Mouse (Mus musculus) cerebellum, postnatal 10 days (tissue): ENCODE results near the gene Hist2h2be.

ENCODE experiments used
- DNase-seq, 2 experiments: peaks; one replicate each; pipeline ENCODE4 v3.0.0; 2021; ENCODE audit warnings: mixed read lengths in 2 of 2

The Hist2h2be gene

GRCm38 (mm10) chr3:96220765-96221639 is at the start of gene Hist2h2be, which contains the start of gene Hist2h2ac:
Gene Hist2h2be, plus strand, starts transcription at chr3:96221119.
Gene Hist2h2ac, minus strand, starts transcription at chr3:96220880.
- DNase-seq, result peak; percentile 84 to 85

- peak in 1 of 2 experiments; percentile 25 for DNase-seq
Measured at GRCm38 (mm10) chr3:96171583-96172196, 49.2 kb upstream of the Hist2h2be start.

- peak; percentile 92 for DNase-seq
Measured at GRCm38 (mm10) chr3:96172197-96173178, 48.4 kb upstream of the Hist2h2be start, which contains the start of gene Sf3b4. Gene Sf3b4, plus strand, starts transcription at chr3:96172332.

DNA sequence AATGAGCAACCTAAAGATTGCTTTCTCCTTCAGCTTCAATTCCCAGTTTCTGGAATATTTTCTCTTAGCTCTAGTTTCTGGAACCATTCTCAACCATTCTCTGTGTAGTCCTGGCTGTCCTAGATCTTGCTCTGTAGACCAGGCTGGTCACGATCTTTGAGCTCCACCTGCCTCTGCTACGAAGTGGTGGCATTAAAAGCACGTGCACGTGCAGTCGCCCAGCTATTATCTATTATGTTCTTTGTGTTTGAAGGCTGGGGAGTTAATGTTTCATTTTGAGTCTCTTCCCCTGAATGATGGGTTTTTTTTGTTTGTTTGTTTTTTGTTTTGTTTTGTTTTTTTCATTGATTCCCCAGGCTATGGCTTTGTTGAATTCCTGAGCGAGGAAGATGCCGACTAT is 47.7 kb upstream of the Hist2h2be start:
- no peak for DNase-seq

GRCm38 (mm10) chr3:96174042-96174441 is 46.9 kb upstream of the Hist2h2be start:
- DNase-seq, result peak in 1 of 2 experiments; percentile 18

- DNase-seq, result no peak
Measured at GRCm38 (mm10) chr3:96175251-96175650, 45.7 kb upstream of the Hist2h2be start.

DNA sequence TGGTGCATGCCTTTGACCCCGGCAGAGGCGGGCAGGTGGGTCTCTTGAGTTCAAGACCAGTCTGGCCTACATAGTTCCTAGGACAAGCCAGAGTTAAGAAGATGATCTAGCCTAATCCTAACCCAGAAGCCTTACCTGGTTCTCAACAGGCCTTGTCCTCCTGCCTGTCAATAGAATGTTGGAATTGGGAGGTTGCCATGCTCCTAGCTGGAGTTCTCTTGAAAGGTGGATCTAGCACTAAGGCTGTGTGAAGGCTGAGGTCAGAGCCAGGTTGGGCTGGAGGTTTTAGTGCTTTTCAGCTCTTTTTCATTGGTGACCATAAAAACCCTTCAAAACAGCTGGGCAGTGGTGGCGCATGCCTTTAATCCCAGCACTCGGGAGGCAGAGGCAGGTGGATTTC is 42.5 kb upstream of the Hist2h2be start:
- no peak for DNase-seq

- no peak for DNase-seq
Measured at GRCm38 (mm10) chr3:96178902-96179301, 42.0 kb upstream of the Hist2h2be start.

DNA sequence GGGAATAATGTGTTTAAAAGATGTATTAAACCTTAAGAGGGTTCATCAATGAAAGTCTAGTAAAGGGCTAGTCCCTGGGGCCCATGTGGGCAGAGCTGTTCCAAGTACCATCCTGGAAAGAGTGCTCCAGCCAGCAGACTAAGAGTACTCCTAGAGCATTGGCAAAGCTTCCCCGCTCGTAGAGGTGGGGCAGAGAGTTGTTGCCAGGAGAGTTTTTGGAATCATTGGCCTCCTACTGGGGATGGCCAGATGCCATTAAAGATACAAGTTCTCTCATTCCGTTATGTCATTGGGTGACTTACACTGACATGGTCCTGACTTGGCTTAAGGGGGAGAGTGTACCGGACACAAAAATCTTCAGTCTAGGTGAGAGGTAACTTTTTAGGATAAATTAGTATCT is 41.4 kb upstream of the Hist2h2be start:
- peak; percentile 76 for DNase-seq

- peak; percentile 92 for DNase-seq
Measured at GRCm38 (mm10) chr3:96180727-96181477, 40.0 kb upstream of the Hist2h2be start, which contains the start of gene Sv2a. Gene Sv2a, plus strand, starts transcription at chr3:96181151.

GRCm38 (mm10) chr3:96181510-96182381 is 39.2 kb upstream of the Hist2h2be start:
- peak; percentile 79 to 80 for DNase-seq

- DNase-seq, result peak; percentile 30 to 60
Measured at GRCm38 (mm10) chr3:96182382-96182776, 38.5 kb upstream of the Hist2h2be start.

GRCm38 (mm10) chr3:96192977-96193376 is 27.9 kb upstream of the Hist2h2be start:
- DNase-seq, result no peak

DNA sequence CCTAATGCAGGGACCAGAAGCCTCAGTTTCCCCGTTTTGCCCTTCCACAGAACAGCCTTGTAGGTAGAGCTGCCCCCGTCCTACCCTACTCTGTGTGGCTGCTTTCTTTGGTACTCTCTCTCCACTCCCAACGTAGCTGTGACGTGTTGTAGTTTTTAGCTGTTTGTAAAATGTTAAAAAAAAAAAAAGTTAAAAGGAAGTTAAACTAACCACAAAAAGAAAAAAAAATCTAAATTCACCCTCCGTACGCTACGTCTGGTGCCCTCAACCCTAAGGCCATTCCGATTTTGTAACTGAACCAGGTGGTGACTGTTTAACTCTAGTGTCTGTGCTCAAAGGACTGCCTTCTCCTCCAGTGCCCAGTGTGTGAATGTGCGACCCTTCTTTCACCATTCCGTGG is 26.0 kb upstream of the Hist2h2be start:
- DNase-seq, result no peak

DNA sequence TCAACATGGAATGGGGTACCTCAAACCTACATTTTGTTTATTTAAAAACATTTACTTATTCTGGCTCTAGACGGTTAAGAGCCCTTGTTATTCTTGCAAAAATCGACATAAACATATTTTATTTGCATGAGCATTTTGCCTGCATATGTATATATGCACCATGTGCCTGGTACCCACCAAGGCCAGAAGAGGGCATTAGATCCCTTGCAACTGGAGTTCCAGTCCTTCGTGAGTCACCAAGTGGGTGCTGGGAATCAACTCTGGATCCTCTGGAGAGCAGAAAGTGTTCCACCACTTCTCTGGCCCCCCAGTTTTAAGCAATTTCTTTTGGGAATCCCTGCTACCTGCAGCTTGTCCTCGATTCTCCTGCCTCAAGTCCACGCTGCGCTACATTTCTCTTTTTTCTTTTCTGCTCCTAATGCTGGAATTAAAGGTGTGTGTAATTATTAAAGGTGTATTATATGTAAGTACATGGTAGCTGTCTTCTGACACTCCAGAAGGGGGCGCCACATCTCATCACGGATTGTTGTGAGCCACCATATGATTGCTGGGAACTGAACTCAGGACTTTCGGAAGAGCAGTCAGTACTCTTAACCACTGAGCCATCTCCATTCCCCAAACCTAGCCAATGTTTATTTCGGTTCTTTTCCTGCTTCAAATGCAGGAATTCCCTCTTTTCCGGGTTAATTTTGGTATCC is 25.2 kb upstream of the Hist2h2be start:
- DNase-seq, result peak; percentile 54 to 59

GRCm38 (mm10) chr3:96196437-96197128 is 24.3 kb upstream of the Hist2h2be start:
- no peak for DNase-seq

- DNase-seq, result peak; percentile 93 to 94
Measured at GRCm38 (mm10) chr3:96197129-96197749, 23.7 kb upstream of the Hist2h2be start.

DNA sequence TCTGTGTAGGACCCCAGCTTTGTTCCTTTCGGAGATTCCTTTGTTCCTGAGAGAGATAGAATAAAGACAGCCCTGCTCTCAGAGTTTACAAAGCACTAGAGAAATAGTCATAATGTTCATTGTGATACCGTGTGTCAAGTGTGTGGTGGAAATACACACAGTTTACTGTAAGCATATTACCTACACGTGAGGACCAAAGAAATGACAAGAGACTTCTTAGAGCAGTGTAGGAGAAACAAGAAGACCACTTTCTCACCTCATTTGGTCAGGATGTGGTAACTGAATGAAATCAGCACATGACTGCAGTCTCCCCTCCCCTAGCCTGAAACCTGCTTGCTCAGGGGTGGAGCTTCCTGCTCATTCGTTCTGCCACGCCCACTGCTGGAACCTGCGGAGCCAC is 22.7 kb upstream of the Hist2h2be start:
- no peak for DNase-seq
